Mouse (Mus musculus): ENCODE data around the gene Srp68.

DNA sequence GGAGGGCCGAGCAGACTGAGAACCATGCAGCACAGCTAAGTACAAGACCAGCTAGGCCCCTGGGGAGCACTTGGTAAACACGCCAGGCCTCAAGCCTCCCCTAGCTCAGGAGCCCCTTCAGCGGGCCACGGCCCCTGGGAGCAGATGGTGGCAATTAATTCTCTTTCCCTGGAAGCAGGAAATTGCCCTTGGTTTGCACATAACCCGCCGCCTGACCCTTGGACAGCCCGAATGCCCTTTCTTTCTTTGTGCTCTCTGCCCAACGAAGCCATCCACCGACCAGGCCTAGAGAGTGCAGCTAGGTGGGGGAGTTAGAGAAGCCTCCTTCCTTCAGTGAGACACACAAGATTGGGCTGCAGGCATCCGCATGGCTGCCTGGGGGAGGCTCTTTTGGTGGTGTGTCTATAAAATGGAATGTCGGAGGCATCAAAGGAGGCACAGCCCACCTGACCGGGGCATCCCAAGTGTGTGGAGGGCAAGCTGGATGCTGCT is 32.2 kb downstream of the Srp68 start:
- TF ChIP-seq CTCF (IDR thresholded peaks at IDR 0.05; ENCODE audit: low read depth): no peak
- TF ChIP-seq EP300 (optimal IDR thresholded peaks at IDR 0.05): no peak

All from stomach, postnatal 0 days (tissue).